Mouse (Mus musculus) heart, embryonic 14.5 days (tissue): ENCODE measurements around the gene Vmn1r80. TPM values are rescaled to one million over a fixed set of nuclear protein-coding genes. Genes with fewer than 3 reads are reported as not detected.
"Not testable (repeated sequence)": the region's sequence is repeated elsewhere in the genome, so short reads cannot be mapped to it uniquely, and the experiment has no call there.

Experiments used
- ATAC-seq: fragments of 200-750 bp; cut with Nextera tagmentation; 2 replicates; pipeline ENCODE4 v1.8.0; 2017; ENCODE audit warnings: low read depth, moderate TSS enrichment; ENCODE audit not compliant: insufficient number of reproducible peaks, insufficient read depth, low FRiP score
- H3K27ac ChIP-seq, 2 experiments: fragments of 200-500 bp in 1 of 2; fragments of 300-500 bp in 1 of 2; sonication (generic) in 1 of 2; replicated peaks in 1 of 2; 2 replicates each; pipeline ENCODE4 v1.5.1; 2012 to 2014; ENCODE audit warnings: low read depth in 2 of 2, low read length in 2 of 2, control low read depth in 1 of 2, mild to moderate bottlenecking in 1 of 2, mixed read lengths in 1 of 2; ENCODE audit not compliant: control insufficient read depth in 1 of 2, insufficient read depth in 1 of 2
- H3K27me3 ChIP-seq: fragments of 300-500 bp; sonication (generic); 2 replicates; pipeline ENCODE4 v1.6.1; 2014; ENCODE audit warnings: mild to moderate bottlenecking, low read length, control low read depth; ENCODE audit not compliant: control insufficient read depth, insufficient read depth
- H3K36me3 ChIP-seq: fragments of 300-500 bp; sonication (generic); 2 replicates; pipeline ENCODE4 v1.6.1; 2014; ENCODE audit warnings: mild to moderate bottlenecking, control low read depth, low read length, mixed read lengths; ENCODE audit not compliant: control insufficient read depth, insufficient read depth
- H3K4me1 ChIP-seq, 2 experiments: fragments of 200-500 bp in 1 of 2; fragments of 300-500 bp in 1 of 2; sonication (generic) in 1 of 2; 2 replicates each; pipeline ENCODE4 v1.6.1; 2012 to 2014; ENCODE audit warnings: low read length in 2 of 2, control low read depth in 1 of 2, mixed read lengths in 1 of 2; ENCODE audit not compliant: control insufficient read depth in 2 of 2, insufficient read depth in 2 of 2
- H3K4me2 ChIP-seq: fragments of 300-500 bp; sonication (generic); 2 replicates; pipeline ENCODE4 v1.6.1; 2014; ENCODE audit warnings: mild to moderate bottlenecking, low read length
- H3K4me3 ChIP-seq, 2 experiments: fragments of 200-500 bp in 1 of 2; fragments of 300-500 bp in 1 of 2; sonication (generic) in 1 of 2; 2 replicates each; pipeline ENCODE4 v1.5.1; 2012 to 2014; ENCODE audit warnings: low read length in 2 of 2, mild to moderate bottlenecking in 2 of 2, control low read depth in 1 of 2, low read depth in 1 of 2, moderate library complexity in 1 of 2; ENCODE audit not compliant: control insufficient read depth in 1 of 2, insufficient read depth in 1 of 2
- H3K9ac ChIP-seq: fragments of 300-500 bp; sonication (generic); 2 replicates; pipeline ENCODE4 v1.6.1; 2014; ENCODE audit warnings: mild to moderate bottlenecking, low read length
- H3K9me3 ChIP-seq: fragments of 300-500 bp; sonication (generic); 2 replicates; pipeline ENCODE4 v1.6.1; 2016; ENCODE audit warnings: low read length, control low read depth; ENCODE audit not compliant: control insufficient read depth
- WGBS: fragments of 180-500 bp; shearing (Covaris S2); extraction: QIAGEN DNeasy Blood & Tissue Kit; methylation state at CpG from one replicate; pipeline ENCODE4 v1.1.7; 2014; 5-methylcytosine and 5-hydroxymethylcytosine counted together
- polyA plus RNA-seq: library from polyadenylated mRNA; unstranded; fragments of >200 nt; fragmentation: Nextera tagmentation; extraction: Ambion mirVana; gene quantifications from 2 replicates; pipeline ENCODE4 v1.2.1, GENCODE M21; 2014

Vmn1r80 gene
- polyA plus RNA-seq: not detected in 2 replicates

GRCm38 (mm10) chr7:12188986-12189385, at the start of gene Vmn1r80:
Gene Vmn1r80, plus strand, starts transcription at chr7:12189286.
- Histone ChIP-seq H3K9me3 (peaks cover 10% of the 10 kb centered on the region), H3K4me2 (no peak within 1 kb of the TSS), H3K4me1 (no peaks in the 10 kb centered on the region), H3K36me3 (no peaks in the 10 kb centered on the region), H3K9ac (no peak within 1 kb of the TSS), H3K27ac (no peak within 1 kb of the TSS), H3K4me3 (no peak within 1 kb of the TSS), H3K27me3 (no peaks in the 10 kb centered on the region)
- ATAC-seq: no peak
- WGBS: 71% methylated on average over 1 of the region's 1 CpGs

DNA sequence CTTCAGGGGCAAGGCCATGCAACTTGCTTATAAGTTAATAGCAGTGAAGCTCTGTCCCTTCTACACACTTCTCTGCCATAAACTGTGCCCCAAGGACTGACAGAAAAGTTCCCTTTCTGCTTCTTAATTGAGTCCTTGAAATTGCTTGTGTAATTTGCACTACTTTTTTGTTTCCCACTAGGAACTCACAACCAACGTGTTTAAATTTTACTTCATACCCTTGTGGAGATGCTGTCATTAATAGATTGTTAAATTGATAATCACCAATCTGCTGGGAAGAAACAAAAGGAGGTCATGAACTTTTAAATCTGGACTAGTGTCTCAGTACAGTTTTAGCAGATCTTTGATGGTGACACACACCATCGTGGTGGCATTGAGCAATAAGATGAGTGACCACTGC, 39.1 kb upstream of the Vmn1r80 start, which contains the start of gene Vmn1r78:
Vmn1r78 (plus strand) TSS at position 301 of the 400 bp plus-strand sequence.
- ATAC-seq: no peak
- Histone ChIP-seq H3K9ac (no peak within 1 kb of the TSS), H3K4me3 (no peak within 1 kb of the TSS), H3K27me3 (no peaks in the 10 kb centered on the region), H3K27ac (no peak within 1 kb of the TSS), H3K4me2 (no peak within 1 kb of the TSS), H3K9me3 (peaks cover 4% of the 10 kb centered on the region; the same call in 1 of the 2 replicates), H3K36me3 (no peaks in the 10 kb centered on the region), H3K4me1 (no peaks in the 10 kb centered on the region)
- 42% methylated on average over 2 of the region's 2 CpGs for WGBS

- H3K9ac ChIP-seq, H3K27ac ChIP-seq, H3K27me3 ChIP-seq, ATAC-seq, H3K9me3 ChIP-seq, H3K4me2 ChIP-seq, H3K4me3 ChIP-seq, H3K4me1 ChIP-seq, H3K36me3 ChIP-seq: not testable (repeated sequence)
- 40% methylated on average over 1 of the region's 1 CpGs for WGBS
Observed at GRCm38 (mm10) chr7:12156463-12156862, 32.6 kb upstream of the Vmn1r80 start.

DNA sequence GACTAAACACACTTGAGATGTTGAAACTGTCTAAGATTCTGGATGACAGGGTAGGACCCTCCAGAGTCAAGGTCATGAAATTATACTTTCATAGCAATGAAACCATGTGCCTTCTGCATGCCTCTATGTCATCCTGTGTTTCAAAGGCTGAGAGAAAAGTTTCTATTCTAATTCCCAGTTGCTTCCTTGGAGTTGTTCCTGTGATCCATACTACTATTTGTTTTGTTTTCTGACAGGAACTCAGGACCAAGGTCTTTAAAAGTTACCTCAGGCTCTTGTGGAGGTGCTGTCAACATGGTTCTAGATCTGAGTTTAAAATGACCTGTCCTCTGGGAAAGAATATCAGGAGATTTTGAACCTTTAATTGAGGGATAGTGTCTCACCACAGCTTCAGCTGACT, 18.1 kb upstream of the Vmn1r80 start, which contains the start of gene Vmn1r79:
Vmn1r79 (plus strand) TSS at position 301 of the 400 bp plus-strand sequence.
- not testable (repeated sequence) for H3K9ac ChIP-seq, H3K9me3 ChIP-seq, H3K36me3 ChIP-seq, H3K27me3 ChIP-seq, H3K4me3 ChIP-seq, H3K4me2 ChIP-seq, ATAC-seq, H3K27ac ChIP-seq, H3K4me1 ChIP-seq

DNA sequence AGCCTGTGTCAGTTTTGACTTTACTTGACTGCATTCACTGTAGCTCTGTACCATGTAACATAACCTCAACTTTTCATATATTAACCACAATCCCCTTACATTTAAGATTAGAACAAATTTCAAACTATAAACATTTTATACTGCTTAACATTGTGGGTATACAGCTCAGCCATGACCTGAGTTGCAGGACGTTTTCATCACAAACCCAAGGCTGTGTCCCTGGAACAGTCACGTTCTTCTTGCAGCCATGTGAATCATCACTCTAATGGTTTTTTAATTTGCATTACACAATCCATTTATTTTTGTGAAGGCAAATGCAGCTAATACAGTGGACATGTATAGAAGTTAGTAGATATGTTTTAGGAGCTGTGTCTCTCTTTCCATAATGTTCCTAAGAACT, 16.2 kb upstream of the Vmn1r80 start:
- not testable (repeated sequence) for H3K4me2 ChIP-seq, H3K9me3 ChIP-seq, H3K4me1 ChIP-seq, H3K27me3 ChIP-seq, ATAC-seq, H3K36me3 ChIP-seq, H3K4me3 ChIP-seq, H3K9ac ChIP-seq, H3K27ac ChIP-seq
- 57% methylated on average over 2 of the region's 2 CpGs for WGBS

DNA sequence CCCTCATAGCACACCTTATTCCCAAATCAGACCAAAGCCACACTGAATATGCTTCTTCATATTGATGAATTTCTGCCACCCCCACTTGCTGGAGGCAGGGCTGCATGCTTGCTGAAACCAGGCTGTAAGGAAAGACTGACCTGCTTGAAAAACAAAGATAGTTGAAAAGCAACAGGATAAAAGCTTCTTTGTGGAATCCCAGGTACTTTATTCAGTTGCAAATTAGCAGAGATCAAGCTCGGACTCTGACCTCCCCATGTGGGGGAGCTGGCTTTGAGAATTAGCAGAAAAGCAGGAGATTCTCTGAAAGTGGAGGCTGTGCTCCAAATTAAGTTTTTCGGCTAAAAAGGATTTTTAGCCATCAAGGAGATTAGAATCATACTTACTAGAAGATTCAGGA, 15.1 kb downstream of the Vmn1r80 start:
- Histone ChIP-seq H3K36me3 (no peaks in the 10 kb centered on the region), H3K4me3 (no peak overlapping the region), H3K27me3 (no peaks in the 10 kb centered on the region), H3K27ac (no peak overlapping the region), H3K4me2 (no peak overlapping the region), H3K4me1 (no peaks in the 10 kb centered on the region), H3K9me3 (peaks cover 14% of the 10 kb centered on the region; the same call in 1 of the 2 replicates), H3K9ac (no peak overlapping the region)
- ATAC-seq: no peak
- 55% methylated on average over 2 of the region's 2 CpGs for WGBS

Other genes with a start within 250 kb of the Vmn1r80 start
- not detected in 2 replicates for gene Vmn1r77, start 152.5 kb upstream of the Vmn1r80 start, polyA plus RNA-seq
- gene Vmn1r78, start 39.0 kb upstream of the Vmn1r80 start, polyA plus RNA-seq: not detected in 2 replicates
- not detected in 2 replicates for gene Vmn1r79, start 18.0 kb upstream of the Vmn1r80 start, polyA plus RNA-seq
- not detected in 2 replicates for gene Vmn1r81, start 79.0 kb downstream of the Vmn1r80 start, polyA plus RNA-seq
- not detected in 2 replicates for gene Vmn1r82, start 111.1 kb downstream of the Vmn1r80 start, polyA plus RNA-seq
- gene Vmn1r83, start 140.2 kb downstream of the Vmn1r80 start, polyA plus RNA-seq: not detected in 2 replicates
- not detected in 2 replicates for gene Vmn1r84, start 180.0 kb downstream of the Vmn1r80 start, polyA plus RNA-seq
- gene Zfp551, start 233.5 kb downstream of the Vmn1r80 start, polyA plus RNA-seq: 3.0 and 3.9 TPM in 2 replicates